Mouse (Mus musculus): ENCODE measurements at regions not wholly inside any gene's neighbourhood (a gene's known extent, or its start where the extent isn't known, plus 50 kb on each side); places are given as distances from the start of the nearest gene placed in this dataset.

GRCm38 (mm10) chr3:147181501-147182365 lies 329.6 kb downstream of the Ttll7 start:
- Histone ChIP-seq H3K4me1 (ENCODE audit: insufficient read depth, low read depth, low read length) (peaks cover 5% of the 10 kb centered on the region; the same call in 1 of the 2 replicates), H3K4me2 (replicated peaks; ENCODE audit: low read depth, low read length) (no peak overlapping the region), H3K9me3 (ENCODE audit: low read length) (no peaks in the 10 kb centered on the region), H3K36me3 (ENCODE audit: insufficient read depth, low read length) (no peaks in the 10 kb centered on the region), H3K4me3 (ENCODE audit: low read depth, low read length) (no peak overlapping the region), H3K27me3 (replicated peaks; ENCODE audit: insufficient read depth, low read length) (no peaks in the 10 kb centered on the region), H3K9ac (replicated peaks; ENCODE audit: low read depth) (no peak overlapping the region), H3K27ac (ENCODE audit: low read length) (no peak overlapping the region)
- DNase-seq (ENCODE audit: low spot score) (no peak), ATAC-seq (no peak)
- 3% methylated on average over 20 of the region's 20 CpGs for WGBS
- no peak for TF ChIP-seq EP300 (IDR thresholded peaks at IDR 0.05)
- TF ChIP-seq CTCF (IDR thresholded peaks at IDR 0.05) = no peak

GRCm38 (mm10) chr3:147182366-147182875 lies 330.3 kb downstream of the Ttll7 start:
- H3K27ac ChIP-seq (ENCODE audit: low read length) = no peak overlapping the region
- no peak overlapping the region for H3K9ac ChIP-seq (replicated peaks; ENCODE audit: low read depth)
- no peak overlapping the region for H3K4me2 ChIP-seq (replicated peaks; ENCODE audit: low read depth, low read length)
- ATAC-seq (no peak), DNase-seq (ENCODE audit: low spot score) (no peak)
- H3K36me3 ChIP-seq (ENCODE audit: insufficient read depth, low read length) = no peaks in the 10 kb centered on the region
- no peak for TF ChIP-seq CTCF (IDR thresholded peaks at IDR 0.05)
- no peak for TF ChIP-seq EP300 (IDR thresholded peaks at IDR 0.05)
- peaks cover 5% of the 10 kb centered on the region; the same call in 1 of the 2 replicates for H3K4me1 ChIP-seq (ENCODE audit: insufficient read depth, low read depth, low read length)
- H3K27me3 ChIP-seq (replicated peaks; ENCODE audit: insufficient read depth, low read length) = no peaks in the 10 kb centered on the region
- 41% methylated on average over 15 of the region's 15 CpGs for WGBS
- no peak overlapping the region for H3K4me3 ChIP-seq (ENCODE audit: low read depth, low read length)
- no peaks in the 10 kb centered on the region for H3K9me3 ChIP-seq (ENCODE audit: low read length)

- Histone ChIP-seq H3K36me3 (ENCODE audit: insufficient read depth, low read length) (no peaks in the 10 kb centered on the region), H3K27me3 (replicated peaks; ENCODE audit: insufficient read depth, low read length) (no peaks in the 10 kb centered on the region), H3K4me3 (ENCODE audit: low read depth, low read length) (no peak overlapping the region), H3K4me1 (ENCODE audit: insufficient read depth, low read depth, low read length) (peaks cover 5% of the 10 kb centered on the region; the same call in 1 of the 2 replicates), H3K9ac (replicated peaks; ENCODE audit: low read depth) (no peak overlapping the region), H3K27ac (ENCODE audit: low read length) (no peak overlapping the region), H3K9me3 (ENCODE audit: low read length) (no peaks in the 10 kb centered on the region), H3K4me2 (replicated peaks; ENCODE audit: low read depth, low read length) (no peak overlapping the region)
- TF ChIP-seq CTCF (IDR thresholded peaks at IDR 0.05) = no peak
- no peak for TF ChIP-seq EP300 (IDR thresholded peaks at IDR 0.05)
- WGBS = 74% methylated on average over 11 of the region's 11 CpGs
- no peak for ATAC-seq
- no peak for DNase-seq (ENCODE audit: low spot score)
Observed at GRCm38 (mm10) chr3:147183656-147184290, 331.6 kb downstream of the Ttll7 start.

GRCm38 (mm10) chr3:147189737-147190136 lies 337.6 kb downstream of the Ttll7 start:
- DNase-seq (ENCODE audit: low spot score) (no peak), ATAC-seq (no peak)
- Histone ChIP-seq H3K9ac (replicated peaks; ENCODE audit: low read depth) (no peak overlapping the region), H3K4me2 (replicated peaks; ENCODE audit: low read depth, low read length) (no peak overlapping the region), H3K27me3 (replicated peaks; ENCODE audit: insufficient read depth, low read length) (no peaks in the 10 kb centered on the region), H3K4me1 (ENCODE audit: insufficient read depth, low read depth, low read length) (no peaks in the 10 kb centered on the region), H3K9me3 (ENCODE audit: low read length) (no peaks in the 10 kb centered on the region), H3K36me3 (ENCODE audit: insufficient read depth, low read length) (no peaks in the 10 kb centered on the region), H3K27ac (ENCODE audit: low read length) (no peak overlapping the region), H3K4me3 (ENCODE audit: low read depth, low read length) (no peak overlapping the region)
- 87% methylated on average over 2 of the region's 2 CpGs for WGBS
- TF ChIP-seq CTCF (IDR thresholded peaks at IDR 0.05) = no peak
- no peak for TF ChIP-seq EP300 (IDR thresholded peaks at IDR 0.05)

- ATAC-seq = no peak
- TF ChIP-seq EP300 (IDR thresholded peaks at IDR 0.05) (no peak), CTCF (IDR thresholded peaks at IDR 0.05) (no peak)
- Histone ChIP-seq H3K36me3 (ENCODE audit: insufficient read depth, low read length) (no peaks in the 10 kb centered on the region), H3K27ac (ENCODE audit: low read length) (no peak overlapping the region), H3K4me1 (ENCODE audit: insufficient read depth, low read depth, low read length) (no peaks in the 10 kb centered on the region), H3K4me2 (replicated peaks; ENCODE audit: low read depth, low read length) (no peak overlapping the region), H3K9ac (replicated peaks; ENCODE audit: low read depth) (no peak overlapping the region), H3K4me3 (ENCODE audit: low read depth, low read length) (no peak overlapping the region), H3K9me3 (ENCODE audit: low read length) (no peaks in the 10 kb centered on the region), H3K27me3 (replicated peaks; ENCODE audit: insufficient read depth, low read length) (no peaks in the 10 kb centered on the region)
- 79% methylated on average over 8 of the region's 8 CpGs for WGBS
- DNase-seq (ENCODE audit: low spot score) = no peak
Observed at GRCm38 (mm10) chr3:147196626-147197025, 344.5 kb downstream of the Ttll7 start.

- Histone ChIP-seq H3K4me1 (ENCODE audit: insufficient read depth, low read depth, low read length) (no peaks in the 10 kb centered on the region), H3K27ac (ENCODE audit: low read length) (no peak overlapping the region), H3K4me2 (replicated peaks; ENCODE audit: low read depth, low read length) (no peak overlapping the region), H3K9me3 (ENCODE audit: low read length) (no peaks in the 10 kb centered on the region), H3K4me3 (ENCODE audit: low read depth, low read length) (no peak overlapping the region), H3K36me3 (ENCODE audit: insufficient read depth, low read length) (no peaks in the 10 kb centered on the region), H3K9ac (replicated peaks; ENCODE audit: low read depth) (no peak overlapping the region), H3K27me3 (replicated peaks; ENCODE audit: insufficient read depth, low read length) (no peaks in the 10 kb centered on the region)
- ATAC-seq (no peak), DNase-seq (ENCODE audit: low spot score) (no peak)
- TF ChIP-seq EP300 (IDR thresholded peaks at IDR 0.05) = no peak
- peak; percentile 71 for TF ChIP-seq CTCF (IDR thresholded peaks at IDR 0.05)
- 48% methylated on average over 2 of the region's 2 CpGs for WGBS
Observed at GRCm38 (mm10) chr3:147197215-147197614, 345.0 kb downstream of the Ttll7 start.
